Mouse (Mus musculus) granulocyte monocyte progenitor cell, adult 5-6 weeks (primary cell): ENCODE measurements around the gene Fzr1. TPM values are rescaled to one million over a fixed set of nuclear protein-coding genes. Genes with fewer than 3 reads are reported as not detected.

Experiments
- ATAC-seq: replicated peaks from 2 replicates; pipeline ENCODE4 v1.8.0; 2016; ENCODE audit warnings: mild to moderate bottlenecking, moderate TSS enrichment, inconsistent platforms; ENCODE audit not compliant: poor library complexity, severe bottlenecking
- total RNA-seq, 2 experiments: library from RNA; stranded (forward) in 1 of 2; stranded (reverse) in 1 of 2; fragments of 200-712, 200-1000 nt in 1 of 2; fragments of >200 nt in 1 of 2; fragmentation: Nextera tagmentation in 1 of 2; gene quantifications; 2 replicates each; pipeline ENCODE4 v1.2.3; 2014 to 2017

The Fzr1 gene
- total RNA-seq (2014; fragmentation: Nextera tagmentation) (14.8 and 17.0 TPM in 2 replicates), total RNA-seq (2017) (13.5 and 15.3 TPM in 2 replicates)

GRCm38 (mm10) chr10:81377793-81378552 is at the start of gene Fzr1:
TSS of gene Fzr1 (minus strand) at chr10:81378516.
- no peak for ATAC-seq

- ATAC-seq = no peak
Measured at GRCm38 (mm10) chr10:81427804-81428506, 49.6 kb upstream of the Fzr1 start.

- no peak for ATAC-seq
Measured at GRCm38 (mm10) chr10:81427327-81427726, 49.0 kb upstream of the Fzr1 start.

GRCm38 (mm10) chr10:81426897-81427296 is 48.6 kb upstream of the Fzr1 start:
- no peak for ATAC-seq

GRCm38 (mm10) chr10:81426081-81426671 is 47.9 kb upstream of the Fzr1 start:
- ATAC-seq = no peak

- no peak for ATAC-seq
Measured at GRCm38 (mm10) chr10:81425236-81425850, 47.0 kb upstream of the Fzr1 start.

- peak; percentile 9; the same call in 1 of the 2 replicates for ATAC-seq
Measured at GRCm38 (mm10) chr10:81424246-81425051, 46.1 kb upstream of the Fzr1 start.

- no peak for ATAC-seq
Measured at GRCm38 (mm10) chr10:81423476-81424245, 45.3 kb upstream of the Fzr1 start.

- no peak for ATAC-seq
Measured at GRCm38 (mm10) chr10:81422661-81423217, 44.4 kb upstream of the Fzr1 start.

GRCm38 (mm10) chr10:81422191-81422590 is 43.9 kb upstream of the Fzr1 start:
- no peak for ATAC-seq

GRCm38 (mm10) chr10:81421797-81422100 is 43.4 kb upstream of the Fzr1 start:
- no peak for ATAC-seq

- no peak for ATAC-seq
Measured at GRCm38 (mm10) chr10:81421041-81421796, 42.9 kb upstream of the Fzr1 start.

GRCm38 (mm10) chr10:81420191-81420767 is 42.0 kb upstream of the Fzr1 start:
- no peak for ATAC-seq

- ATAC-seq = no peak
Measured at GRCm38 (mm10) chr10:81419111-81419928, 41.0 kb upstream of the Fzr1 start.

GRCm38 (mm10) chr10:81418216-81419070 is 40.1 kb upstream of the Fzr1 start:
- no peak for ATAC-seq
